Mouse (Mus musculus) v-Abl transformed pro-B cells (cell line): ENCODE results near the gene Ebpl.

ENCODE experiments used
- in situ Hi-C, 2 experiments: fragments of 400-800 bp; cut with MboI; formaldehyde crosslinking; loops; one replicate each; pipeline ENCODE4 v1.15.1; 2025; ENCODE audit not compliant: unreplicated experiment in 2 of 2

Ebpl gene

DNA sequence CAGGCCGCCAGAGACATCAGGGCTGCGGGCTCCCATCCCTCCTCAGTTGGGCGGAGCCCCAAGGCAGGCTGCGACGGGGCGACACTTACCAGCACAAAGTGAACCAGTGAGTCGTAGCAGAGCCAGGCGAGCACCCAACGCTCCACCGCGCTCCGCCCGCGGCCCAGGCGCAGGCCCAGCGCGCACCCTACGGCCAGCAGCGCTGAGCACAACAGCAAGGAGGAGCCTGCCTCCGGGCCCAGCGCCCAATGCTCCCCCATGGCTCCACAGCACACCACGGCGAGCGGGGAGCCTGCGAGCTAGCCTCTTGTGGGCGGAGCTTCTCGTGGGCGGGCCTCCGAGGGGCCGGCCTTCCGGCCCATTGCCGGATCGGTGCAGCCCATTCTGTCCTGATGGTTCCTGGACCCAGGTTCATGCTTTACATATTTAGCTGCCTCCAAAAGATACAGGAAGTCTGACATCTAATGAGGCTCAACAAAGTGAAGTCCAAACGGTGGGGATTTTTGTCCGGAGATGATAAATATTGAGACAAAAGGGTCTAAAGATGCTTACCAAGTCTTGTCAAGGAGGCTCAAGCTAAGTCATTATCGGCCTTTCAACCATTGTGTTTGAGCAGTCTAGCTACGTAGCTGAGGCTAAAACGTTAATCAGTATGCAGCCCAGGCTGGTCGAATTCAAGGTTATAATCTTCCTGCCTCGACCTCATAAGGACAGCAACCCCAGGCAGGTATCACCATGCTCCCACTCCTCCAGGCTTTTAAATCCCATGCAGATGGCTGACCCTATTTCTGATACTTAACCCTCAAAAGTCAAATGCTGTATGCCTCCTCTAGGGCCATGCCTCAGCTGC is at the start of gene Ebpl:
Ebpl (minus strand) TSS at position 309 of the 850 bp plus-strand sequence.
- in situ Hi-C loops, result loop anchor here in 1 of 2 experiments (10.0 kb wide), 1 partner anchor 74 kb away; the partner anchor contains the start of gene Kpna3

DNA sequence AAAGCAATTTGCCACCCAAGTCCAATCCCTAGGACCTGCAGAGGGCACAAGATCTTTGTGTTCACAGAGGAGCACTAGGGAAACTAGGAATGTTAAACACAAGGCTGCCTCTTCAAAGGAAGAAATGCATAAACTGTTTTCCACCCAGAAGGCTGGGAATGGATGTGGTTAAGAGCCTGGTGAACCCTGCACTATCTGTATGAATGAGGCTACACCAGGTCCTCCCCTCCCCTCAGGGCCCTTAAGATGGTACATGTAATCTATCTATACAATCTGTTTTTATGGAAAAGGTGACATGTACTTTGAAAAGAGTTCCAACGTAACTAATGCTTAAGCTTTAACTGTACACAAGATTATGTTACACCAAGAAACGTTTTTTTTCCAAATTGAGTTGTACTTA is 49.8 kb upstream of the Ebpl start:
- in situ Hi-C loops, result no loop called here

DNA sequence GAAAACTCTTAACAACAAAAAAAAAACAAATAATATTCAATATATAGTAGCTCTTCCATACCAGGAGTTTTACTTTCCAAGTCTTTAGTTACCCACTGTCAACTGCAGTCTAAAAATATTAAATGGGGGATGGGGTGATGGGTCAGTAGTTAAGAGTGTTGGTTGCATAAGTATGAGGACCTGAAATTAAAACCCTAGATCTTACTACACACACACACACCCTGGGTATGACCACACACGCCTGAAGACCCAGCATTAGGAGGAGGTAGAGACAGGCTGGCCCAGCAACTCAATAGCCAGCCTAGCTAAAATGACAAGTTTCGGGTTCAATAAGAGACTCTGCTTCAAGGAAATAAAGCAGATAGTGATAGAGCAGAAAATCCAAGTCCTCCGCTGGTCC is 46.8 kb upstream of the Ebpl start:
- in situ Hi-C loops, result no loop called here

DNA sequence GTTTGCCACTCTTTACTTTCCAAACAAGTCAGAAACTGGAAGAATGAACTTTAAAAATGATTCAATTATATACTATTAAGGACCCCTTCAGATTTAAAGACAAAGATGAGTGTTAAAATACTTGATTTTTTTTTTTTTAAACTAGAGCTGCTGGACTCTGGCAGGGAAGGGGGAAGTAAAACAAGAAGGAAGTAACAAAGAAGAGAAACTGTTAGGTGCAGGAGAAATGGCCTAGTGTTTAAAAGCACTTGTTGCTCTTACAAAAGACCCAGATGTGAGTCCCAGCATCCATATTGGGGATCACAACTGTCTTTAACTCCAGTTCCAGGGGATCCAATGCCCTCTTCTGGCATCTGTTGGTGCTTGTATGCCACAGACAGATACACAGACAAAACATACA is 45.5 kb upstream of the Ebpl start:
- in situ Hi-C loops, result no loop called here

DNA sequence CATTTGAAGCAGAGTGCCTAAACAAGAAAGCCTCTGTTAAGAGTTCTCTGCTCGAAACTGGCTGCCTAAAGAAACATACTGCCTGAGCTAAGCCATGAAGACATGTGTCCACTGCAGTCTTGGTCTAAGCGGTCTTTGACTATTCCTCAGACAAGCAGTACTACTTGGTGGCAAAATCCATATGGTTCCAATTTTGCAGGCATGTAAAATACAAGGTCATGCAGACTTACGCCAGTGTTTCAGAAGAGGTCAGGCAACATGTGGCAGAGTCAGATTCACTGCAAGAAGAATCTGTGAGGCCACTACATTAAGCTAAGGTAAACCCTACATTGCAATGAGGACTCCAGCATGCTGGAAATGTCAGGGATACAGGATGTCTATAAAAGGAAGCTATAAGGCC is 44.7 kb upstream of the Ebpl start:
- in situ Hi-C loops, result no loop called here

DNA sequence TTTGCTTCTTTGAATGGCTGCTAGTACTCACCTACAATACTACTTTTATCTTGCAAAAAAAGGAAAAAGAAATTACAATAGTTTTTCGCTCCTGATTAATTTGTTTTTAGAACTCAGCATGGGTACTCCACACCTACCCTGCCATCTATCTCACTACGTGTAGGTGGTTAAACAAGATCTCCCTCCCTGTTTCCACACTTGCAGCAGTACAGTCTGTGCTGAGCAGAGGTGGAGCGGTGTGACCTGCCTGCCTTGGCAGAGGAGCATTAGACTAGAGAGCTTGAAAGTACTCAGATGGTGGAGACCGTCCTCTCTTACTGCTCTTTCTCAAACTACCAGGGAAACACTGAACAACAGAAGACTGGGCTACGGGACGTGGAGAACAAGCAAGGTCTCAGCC is 34.5 kb upstream of the Ebpl start:
- in situ Hi-C loops, result no loop called here

DNA sequence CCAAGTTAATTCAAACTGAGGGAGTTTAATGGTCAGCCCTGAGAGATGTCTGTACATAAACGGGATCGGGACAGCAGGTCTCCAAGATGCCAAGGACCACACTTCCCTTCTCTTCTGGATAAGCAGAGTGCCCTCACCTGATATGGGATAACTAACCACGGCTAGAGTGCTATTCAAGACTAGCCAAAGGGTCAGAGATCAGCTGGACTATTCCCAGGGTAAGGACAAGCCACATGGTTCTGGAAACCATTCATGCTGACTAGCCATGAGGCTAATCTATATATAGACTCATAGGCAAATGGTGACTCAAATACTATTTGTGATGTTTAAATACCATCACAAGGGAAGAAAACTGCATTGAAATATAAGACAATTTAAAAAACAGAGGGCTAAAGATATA is 30.3 kb upstream of the Ebpl start:
- in situ Hi-C loops, result no loop called here

DNA sequence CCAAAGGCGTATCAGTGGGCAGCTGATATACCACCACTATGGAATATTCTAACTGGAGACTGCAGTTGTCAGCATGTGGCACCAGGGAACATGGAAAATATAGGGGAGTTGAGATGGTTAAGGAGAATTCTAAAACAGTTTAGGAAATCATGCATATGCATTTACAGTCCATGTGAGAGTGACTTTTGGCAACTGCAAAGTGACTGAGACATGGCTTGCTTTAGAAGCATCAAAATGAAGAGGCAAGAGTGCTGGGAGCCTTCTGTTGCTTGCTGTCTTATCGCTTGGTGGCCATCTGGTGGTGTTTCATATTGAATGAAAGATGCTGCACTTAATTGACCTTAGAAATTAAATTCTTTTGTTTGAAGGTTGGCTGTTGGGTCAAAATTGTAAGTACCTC is 7.1 kb upstream of the Ebpl start:
- in situ Hi-C loops, result loop anchor here in 1 of 2 experiments (10.0 kb wide), 1 partner anchor 68 kb away; the partner anchor contains the start of gene Kpna3

DNA sequence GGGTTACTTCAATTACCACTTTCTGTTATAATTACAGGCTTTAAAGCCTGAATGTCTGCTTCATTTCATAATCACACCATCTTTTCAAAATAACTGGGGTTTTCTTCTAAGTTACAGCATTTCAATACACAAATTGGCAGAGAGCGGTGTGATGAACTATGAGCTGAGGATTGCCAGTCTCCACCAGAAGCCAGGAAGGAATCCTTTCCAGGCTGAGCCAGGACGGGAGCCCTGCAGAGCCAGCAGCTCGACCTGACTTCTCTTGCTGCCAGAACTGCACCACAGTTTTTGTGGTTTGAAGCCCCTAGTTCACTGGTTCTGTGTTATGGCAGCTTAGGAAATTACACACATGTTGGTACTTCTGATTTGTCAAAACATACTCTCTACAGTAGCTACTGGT is 4.4 kb upstream of the Ebpl start:
- in situ Hi-C loops, result loop anchor here in 1 of 2 experiments (10.0 kb wide), 1 partner anchor 70 kb away; the partner anchor contains the start of gene Kpna3

DNA sequence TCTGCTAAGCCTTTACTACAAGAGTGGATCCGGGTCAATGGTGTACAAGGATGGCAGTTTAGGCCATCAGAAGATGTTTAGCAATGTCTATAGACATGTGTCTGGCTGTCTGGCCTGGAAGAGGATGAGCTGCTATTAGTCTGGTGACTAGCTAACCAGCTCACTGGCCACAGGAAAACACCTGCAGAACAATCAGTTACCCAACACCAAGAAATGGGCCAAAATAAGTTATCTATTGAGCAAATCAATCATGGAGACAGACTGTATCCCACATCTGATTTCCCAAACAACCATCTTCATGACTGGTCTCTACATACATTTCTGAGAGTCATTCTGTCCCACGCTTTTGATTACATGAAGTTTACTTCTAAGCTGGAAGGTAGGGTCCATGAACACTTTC is 3.5 kb upstream of the Ebpl start:
- in situ Hi-C loops, result loop anchor here in 1 of 2 experiments (10.0 kb wide), 1 partner anchor 71 kb away; the partner anchor contains the start of gene Kpna3

DNA sequence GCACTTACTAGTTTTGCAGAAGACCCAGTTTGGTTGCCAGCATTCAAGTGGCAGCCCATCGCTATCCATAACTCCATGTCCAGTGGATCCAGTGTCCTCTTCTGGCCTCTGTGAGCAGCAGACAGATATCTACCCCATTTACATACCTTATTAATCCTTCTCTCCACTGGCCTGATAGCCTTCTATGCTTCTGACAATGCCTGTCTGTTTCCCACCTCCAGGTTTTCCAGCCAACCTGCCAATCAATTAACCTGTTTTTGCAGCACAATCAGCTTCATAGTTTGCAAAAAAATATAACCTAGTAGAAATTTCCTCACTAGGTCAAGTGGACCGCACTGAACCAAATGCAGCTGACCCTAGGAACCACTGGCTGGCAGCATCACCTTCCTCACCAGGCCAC is 2.0 kb upstream of the Ebpl start:
- in situ Hi-C loops, result loop anchor here in 1 of 2 experiments (10.0 kb wide), 1 partner anchor 73 kb away; the partner anchor contains the start of gene Kpna3

DNA sequence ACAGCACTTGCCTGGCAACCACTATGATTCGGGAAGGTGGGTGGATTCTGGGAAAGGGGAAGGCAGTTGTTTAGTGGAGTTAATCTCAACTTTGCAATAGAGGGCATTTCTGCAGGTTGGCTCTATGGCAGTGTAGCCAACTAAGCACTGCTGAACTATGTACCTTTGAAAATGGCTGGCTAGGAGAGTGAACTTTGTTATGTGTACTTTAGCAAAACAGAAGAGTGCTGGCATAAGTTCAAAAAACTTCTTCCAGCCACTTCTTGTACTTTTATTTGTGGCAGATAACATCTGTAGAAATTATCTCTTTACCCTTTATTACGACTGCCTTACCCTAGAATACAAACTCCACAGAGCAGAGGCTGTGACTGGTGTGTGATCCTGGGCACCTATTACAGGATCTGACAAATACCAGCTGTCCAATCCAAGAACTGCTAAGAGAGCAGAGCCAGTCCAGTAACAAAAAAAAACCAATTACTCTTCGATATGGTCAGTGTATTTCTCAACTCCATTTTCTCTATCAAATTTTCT is 807 bp upstream of the Ebpl start:
- in situ Hi-C loops, result loop anchor here in 1 of 2 experiments (10.0 kb wide), 1 partner anchor 74 kb away; the partner anchor contains the start of gene Kpna3

DNA sequence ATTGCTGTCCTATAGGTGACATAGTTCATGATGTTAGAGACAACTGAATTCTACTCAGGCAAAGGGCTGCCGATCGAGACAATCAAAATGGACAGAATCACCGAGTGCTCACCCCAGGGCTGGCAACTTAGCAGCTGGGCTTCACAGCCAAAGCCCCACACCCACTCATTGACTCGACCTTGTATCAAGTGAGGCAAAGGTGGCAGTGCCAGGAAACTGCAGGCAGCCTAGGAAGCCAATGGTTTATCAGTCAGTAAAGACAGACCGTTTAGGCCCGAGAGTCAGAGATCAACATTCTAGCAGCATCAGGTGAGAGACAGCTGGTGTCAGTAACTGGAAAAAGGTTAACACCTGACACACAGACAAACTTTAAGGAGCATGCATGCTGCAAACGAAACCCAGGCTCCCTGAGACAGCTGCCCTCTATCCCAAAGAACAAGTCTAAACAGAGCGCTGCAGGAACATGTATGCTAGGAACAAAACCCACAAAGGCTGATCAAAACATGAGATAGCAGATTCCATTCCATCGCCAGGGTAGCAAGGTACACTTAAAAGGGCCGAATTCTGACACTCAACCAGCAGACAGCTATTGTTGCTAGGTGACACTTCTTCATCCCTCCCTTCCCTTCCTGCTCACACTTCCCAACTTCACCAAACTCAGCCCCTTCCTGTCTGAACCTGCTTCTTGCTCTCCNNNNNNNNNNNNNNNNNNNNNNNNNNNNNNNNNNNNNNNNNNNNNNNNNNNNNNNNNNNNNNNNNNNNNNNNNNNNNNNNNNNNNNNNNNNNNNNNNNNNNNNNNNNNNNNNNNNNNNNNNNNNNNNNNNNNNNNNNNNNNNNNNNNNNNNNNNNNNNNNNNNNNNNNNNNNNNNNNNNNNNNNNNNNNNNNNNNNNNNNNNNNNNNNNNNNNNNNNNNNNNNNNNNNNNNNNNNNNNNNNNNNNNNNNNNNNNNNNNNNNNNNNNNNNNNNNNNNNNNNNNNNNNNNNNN is 5.7 kb downstream of the Ebpl start:
- in situ Hi-C loops, result no loop called here

DNA sequence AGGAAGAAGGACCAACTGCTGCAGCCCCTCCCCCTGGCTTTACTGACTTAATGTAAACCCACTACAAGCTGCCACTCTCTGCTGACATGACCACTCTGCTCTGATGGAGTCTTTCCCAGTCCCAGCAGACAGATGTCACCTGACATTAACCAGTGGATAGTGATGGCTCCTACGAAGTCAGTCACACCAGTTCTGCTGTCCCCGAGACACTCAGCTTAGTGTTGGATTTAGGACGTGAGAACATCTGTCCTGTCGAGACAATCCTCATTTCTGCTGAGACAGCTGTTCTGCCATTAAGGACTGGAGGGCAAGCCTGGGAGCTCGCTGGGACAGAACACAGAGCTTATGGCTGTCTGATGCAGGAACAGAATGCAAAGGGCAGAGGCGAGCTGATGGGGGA is 9.4 kb downstream of the Ebpl start:
- in situ Hi-C loops, result no loop called here

DNA sequence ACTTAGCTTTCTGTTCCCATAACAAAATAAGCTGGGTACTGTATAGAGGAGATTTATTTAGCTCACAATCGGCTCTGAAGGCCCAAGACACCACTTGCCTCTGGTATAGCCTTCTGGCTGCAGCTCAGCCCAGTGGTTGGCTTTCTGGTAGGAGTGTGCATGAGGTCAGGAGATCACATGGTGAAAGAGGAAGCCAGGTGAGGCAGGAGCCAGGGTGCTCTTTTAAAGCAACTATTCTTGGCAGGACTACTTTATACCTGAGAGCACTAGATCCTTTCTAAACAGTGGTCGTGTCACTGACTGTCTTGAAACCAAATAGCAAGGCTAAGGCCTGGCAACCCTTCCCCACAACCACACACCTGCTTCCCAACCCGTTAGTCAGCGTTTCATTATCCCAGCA is 10.4 kb downstream of the Ebpl start:
- in situ Hi-C loops, result loop anchor here in 1 of 2 experiments (25.0 kb wide), 1 partner anchor 1612 kb away; no protein-coding TSS in a partner anchor

DNA sequence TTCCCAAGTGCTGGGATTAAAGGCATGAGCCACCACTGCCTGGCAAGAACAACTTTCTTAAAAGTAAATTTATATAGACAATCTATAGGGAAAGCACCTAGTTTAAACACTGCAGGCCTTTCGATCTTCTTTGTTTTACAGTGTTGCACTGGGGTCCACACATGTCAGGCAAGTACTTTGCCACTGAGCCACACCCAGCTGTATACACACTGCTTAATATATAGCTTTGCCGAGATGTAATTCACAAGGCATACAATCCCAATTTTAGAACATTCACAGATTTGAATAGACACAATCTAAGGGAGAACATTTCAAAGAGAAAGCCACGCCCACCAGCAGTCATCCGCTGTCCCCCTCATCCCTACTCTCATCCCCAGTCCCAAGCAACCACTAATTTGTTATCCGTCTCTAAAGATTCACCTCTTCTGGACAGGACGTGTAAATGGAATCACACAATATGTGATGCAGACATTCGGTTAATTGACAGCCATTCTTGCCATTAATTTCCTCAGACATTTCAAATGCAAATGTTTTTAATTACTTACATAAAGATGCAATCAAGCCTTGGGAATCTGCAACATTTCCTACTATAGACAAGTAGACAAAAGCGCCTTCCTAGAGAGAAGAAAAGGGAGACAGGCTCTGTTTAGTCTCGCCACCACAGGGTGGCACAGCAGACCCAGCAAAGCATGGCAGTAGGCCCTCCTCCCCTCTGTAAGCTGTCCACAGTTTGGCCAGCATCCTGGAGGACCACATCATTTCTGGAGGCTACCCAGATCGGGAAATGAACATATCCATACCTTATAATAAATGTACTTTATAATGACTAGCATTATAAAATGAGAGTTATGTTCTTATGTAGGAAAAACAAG is 13.2 kb downstream of the Ebpl start:
- in situ Hi-C loops, result loop anchor here in 1 of 2 experiments (25.0 kb wide), 1 partner anchor 1615 kb away; no protein-coding TSS in a partner anchor

DNA sequence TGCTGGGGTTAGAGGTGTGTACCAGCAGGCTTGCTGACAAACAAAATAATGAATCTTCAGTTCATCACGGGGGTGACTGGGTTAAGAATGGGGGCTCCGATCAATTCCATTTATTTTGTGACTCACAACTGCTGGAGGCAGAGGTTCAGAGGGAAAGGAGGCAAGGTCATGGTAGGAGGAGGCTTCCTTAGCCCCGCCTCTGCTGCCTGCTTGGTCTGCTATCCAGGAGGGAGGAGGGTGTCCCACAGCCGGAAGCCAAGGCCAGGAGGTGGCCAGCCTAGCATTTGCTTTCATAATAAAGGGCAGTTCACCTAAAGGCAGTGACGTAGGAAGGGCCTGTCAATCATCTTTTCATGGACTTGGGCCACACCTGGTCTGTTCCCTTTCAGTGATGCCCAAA is 15.6 kb downstream of the Ebpl start:
- in situ Hi-C loops, result loop anchor here in 1 of 2 experiments (25.0 kb wide), 1 partner anchor 1618 kb away; no protein-coding TSS in a partner anchor

DNA sequence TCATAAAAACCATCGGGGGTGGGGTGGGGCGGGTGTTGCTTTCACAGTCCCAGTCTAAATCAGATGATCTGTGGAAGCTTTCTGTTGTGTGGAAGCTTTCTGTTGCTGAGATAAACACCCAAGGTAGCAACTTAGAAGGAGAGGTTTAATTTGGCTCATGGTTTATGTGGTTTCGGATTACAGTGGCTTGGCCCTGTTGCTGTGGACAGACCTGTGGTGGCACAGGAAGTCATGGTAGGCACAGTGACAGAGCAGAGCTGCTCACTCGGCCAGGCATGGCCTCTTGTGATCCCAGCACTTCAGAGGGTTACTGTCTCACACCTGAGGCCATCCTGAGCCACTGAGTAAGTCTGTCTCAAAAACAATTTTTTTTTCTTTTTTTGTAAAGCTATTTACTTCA is 20.9 kb downstream of the Ebpl start:
- in situ Hi-C loops, result loop anchor here (10.0 to 25.0 kb wide), 2 partner anchors 705 to 1623 kb away; no protein-coding TSS in a partner anchor

DNA sequence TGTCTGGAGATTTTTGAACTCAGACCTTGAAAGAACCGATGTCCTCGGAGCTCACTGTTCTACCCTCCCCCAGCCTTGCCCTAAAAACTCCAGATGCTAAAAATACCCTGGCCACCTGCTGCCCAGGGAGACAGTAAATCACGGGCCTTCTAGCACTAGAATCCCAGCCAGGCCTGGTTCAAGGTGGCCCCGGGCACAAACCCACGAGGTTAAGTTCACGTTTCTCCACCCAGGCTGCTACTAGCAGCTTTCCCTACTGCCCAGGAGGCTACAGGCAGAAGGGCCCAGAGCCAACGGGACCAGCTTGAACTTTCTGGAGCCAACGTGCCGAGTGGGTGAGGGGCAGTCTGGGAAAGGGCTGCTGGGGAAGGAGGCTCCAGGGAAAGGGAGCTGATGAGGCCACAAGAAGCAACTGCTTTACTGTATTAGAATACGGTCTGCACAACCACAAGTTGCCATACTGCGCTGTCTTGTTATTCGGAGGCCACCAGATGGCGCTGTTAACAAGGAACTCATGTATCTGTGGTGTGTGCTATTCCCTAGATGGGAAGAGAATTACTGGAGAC is 29.2 kb downstream of the Ebpl start:
- in situ Hi-C loops, result loop anchor here (5.0 to 25.0 kb wide), 5 partner anchors 166 to 1631 kb away; partner anchors contain the start of gene Gucy1b2 (in 2 of the 2)
